Mouse (Mus musculus): ENCODE data around the gene B4galnt4.

DNA sequence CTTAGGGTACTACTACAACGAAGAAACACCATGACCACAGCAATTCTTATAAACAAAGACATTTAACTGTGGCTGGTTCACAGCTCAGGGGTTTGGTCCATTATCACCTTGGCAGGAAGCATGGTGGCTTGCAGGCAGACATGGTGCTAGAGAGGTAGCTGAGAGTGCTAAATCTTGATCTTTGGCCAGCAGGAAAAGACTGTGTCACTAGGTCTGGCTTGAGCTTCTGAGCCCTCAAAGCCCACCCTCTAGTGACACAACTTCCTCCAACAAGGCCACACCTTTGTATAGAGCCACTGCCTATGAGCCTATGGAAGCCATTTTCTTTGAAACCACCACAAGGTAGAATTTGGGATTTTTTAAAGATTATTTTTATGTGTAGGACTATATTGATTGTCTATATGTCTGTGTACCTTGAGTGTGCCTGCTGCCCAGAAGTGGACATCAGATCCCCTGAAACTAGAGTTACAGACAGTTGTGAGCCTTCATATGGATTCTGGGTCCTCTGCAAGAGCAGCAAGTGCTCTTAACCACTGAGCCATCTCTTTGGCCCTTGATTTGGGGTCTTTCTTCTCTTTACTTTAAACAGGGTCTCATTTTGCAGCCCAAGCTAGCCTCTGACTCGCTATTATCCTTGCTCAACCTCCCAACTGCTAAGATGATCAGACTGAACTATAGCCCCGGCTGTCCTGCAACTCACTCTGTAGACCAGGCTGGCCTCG lies 21.4 kb upstream of the B4galnt4 start:
- TF ChIP-seq CTCF (IDR thresholded peaks at IDR 0.05; ENCODE audit: low read depth, low read length), result no peak
- no peak for TF ChIP-seq POLR2A (IDR thresholded peaks at IDR 0.05; ENCODE audit: borderline replicate concordance, low read depth, low read length)
